Mouse (Mus musculus) MEL (cell line): ENCODE measurements around the gene Ube2z. TPM values are rescaled to one million over a fixed set of nuclear protein-coding genes. Genes with fewer than 3 reads are reported as not detected.

Experiments
- DNase-seq: peaks from one replicate; pipeline ENCODE4 v3.0.0; 2011; ENCODE audit warnings: low read depth, low spot score
- H3K27ac ChIP-seq: 2 replicates; pipeline ENCODE4 v1.5.1; 2012; ENCODE audit warnings: low read depth, mild to moderate bottlenecking, control low read depth, low read length, moderate library complexity; ENCODE audit not compliant: control insufficient read depth
- H3K27me3 ChIP-seq, 2 experiments: fragments of 150-350 bp in 1 of 2; sonication (generic) in 1 of 2; 2 replicates each; pipeline ENCODE4 v1.6.1; 2012; ENCODE audit warnings: low read length in 2 of 2, mild to moderate bottlenecking in 2 of 2, improper control_type of control experiment in 1 of 2, moderate library complexity in 1 of 2; ENCODE audit not compliant: insufficient read depth in 2 of 2, control insufficient read depth in 1 of 2
- H3K36me3 ChIP-seq, 2 experiments: 2 replicates each; pipeline ENCODE4 v1.6.1; 2012 to 2014; ENCODE audit warnings: low read length in 2 of 2, improper control_type of control experiment in 1 of 2, inconsistent platforms in 1 of 2, mild to moderate bottlenecking in 1 of 2; ENCODE audit not compliant: insufficient read depth in 2 of 2, control insufficient read depth in 1 of 2
- H3K4me1 ChIP-seq, 2 experiments: fragments of 150-350 bp in 1 of 2; sonication (generic) in 1 of 2; 2 replicates each; pipeline ENCODE4 v1.6.1; 2012; ENCODE audit warnings: low read length in 2 of 2, improper control_type of control experiment in 1 of 2, mild to moderate bottlenecking in 1 of 2; ENCODE audit not compliant: insufficient read depth in 2 of 2, control insufficient read depth in 1 of 2
- H3K4me3 ChIP-seq, 2 experiments: fragments of 150-350 bp in 1 of 2; sonication (generic) in 1 of 2; 2 replicates each; pipeline ENCODE4 v1.5.1; 2012; ENCODE audit warnings: low read depth in 2 of 2, low read length in 2 of 2, mild to moderate bottlenecking in 2 of 2, moderate library complexity in 2 of 2, control low read depth in 1 of 2, improper control_type of control experiment in 1 of 2; ENCODE audit not compliant: control insufficient read depth in 1 of 2, insufficient read depth in 1 of 2
- H3K79me2 ChIP-seq: 2 replicates; pipeline ENCODE4 v1.6.1; 2012; ENCODE audit warnings: mild to moderate bottlenecking, low read length, moderate library complexity; ENCODE audit not compliant: control insufficient read depth, poor library complexity, insufficient read depth
- H3K9ac ChIP-seq: 2 replicates; pipeline ENCODE4 v1.6.1; 2012; ENCODE audit warnings: low read depth, mild to moderate bottlenecking, control low read depth, low read length, moderate library complexity; ENCODE audit not compliant: control insufficient read depth, poor library complexity, severe bottlenecking
- H3K9me3 ChIP-seq: fragments of 150-350 bp; sonication (generic); replicated peaks from 2 replicates; pipeline ENCODE4 v1.6.1; 2012; ENCODE audit warnings: mild to moderate bottlenecking, low read length, improper control_type of control experiment, moderate library complexity; ENCODE audit not compliant: insufficient read depth
- BHLHE40 ChIP-seq: IDR thresholded peaks from 2 replicates; pipeline ENCODE4 v1.6.1; 2012; ENCODE audit warnings: low read depth, mild to moderate bottlenecking, inconsistent platforms, low read length, improper control_type of control experiment, borderline replicate concordance
- CHD1 ChIP-seq: IDR thresholded peaks from 2 replicates; pipeline ENCODE4 v1.6.1; 2012; ENCODE audit warnings: low read depth, mild to moderate bottlenecking, inconsistent platforms, low read length, improper control_type of control experiment
- CHD2 ChIP-seq: IDR thresholded peaks from 2 replicates; pipeline ENCODE4 v1.6.1; 2011; ENCODE audit warnings: low read length, improper control_type of control experiment
- CTCF ChIP-seq, 3 experiments: IDR thresholded peaks in 2 of 3; conservative IDR thresholded peaks in 1 of 3; 2 replicates each; pipeline ENCODE4 v1.5.1; 2011 to 2012; ENCODE audit warnings: low read length in 3 of 3, low read depth in 2 of 3, mild to moderate bottlenecking in 2 of 3, improper control_type of control experiment in 1 of 3, inconsistent platforms in 1 of 3, mixed read lengths in 1 of 3, moderate library complexity in 1 of 3; ENCODE audit not compliant: control insufficient read depth in 1 of 3, insufficient read depth in 1 of 3, poor library complexity in 1 of 3, severe bottlenecking in 1 of 3
- E2F4 ChIP-seq: IDR thresholded peaks from 2 replicates; pipeline ENCODE4 v1.6.1; 2011; ENCODE audit warnings: low read depth, low read length, improper control_type of control experiment, borderline replicate concordance
- ELF1 ChIP-seq: IDR thresholded peaks from 2 replicates; pipeline ENCODE4 v1.6.1; 2014; ENCODE audit warnings: low read depth, mild to moderate bottlenecking, inconsistent platforms, low read length, improper control_type of control experiment, moderate library complexity
- ETS1 ChIP-seq: IDR thresholded peaks from 2 replicates; pipeline ENCODE4 v1.6.1; 2012; ENCODE audit warnings: low read depth, mild to moderate bottlenecking, inconsistent platforms, low read length, improper control_type of control experiment, moderate library complexity
- HCFC1 ChIP-seq: IDR thresholded peaks from 2 replicates; pipeline ENCODE4 v1.6.1; 2012; ENCODE audit warnings: low read depth, mild to moderate bottlenecking, inconsistent platforms, low read length, improper control_type of control experiment, moderate library complexity
- JUND ChIP-seq: IDR thresholded peaks from 2 replicates; pipeline ENCODE4 v1.6.1; 2011; ENCODE audit warnings: low read depth, mild to moderate bottlenecking, improper control_type of control experiment, low read length
- KAT2A ChIP-seq: conservative IDR thresholded peaks from 2 replicates; pipeline ENCODE4 v1.6.1; 2012; ENCODE audit warnings: low read depth, low read length, improper control_type of control experiment, inconsistent platforms
- MAX ChIP-seq: IDR thresholded peaks from 2 replicates; pipeline ENCODE4 v1.6.1; 2011; ENCODE audit warnings: low read length, improper control_type of control experiment
- MEF2A ChIP-seq: IDR thresholded peaks from 2 replicates; pipeline ENCODE4 v1.6.1; 2014; ENCODE audit warnings: low read depth, mild to moderate bottlenecking, inconsistent platforms, low read length, improper control_type of control experiment; ENCODE audit not compliant: poor library complexity, insufficient replicate concordance, severe bottlenecking; ENCODE audit errors: extremely low read depth
- MXI1 ChIP-seq: IDR thresholded peaks from 2 replicates; pipeline ENCODE4 v1.6.1; 2011; ENCODE audit warnings: mild to moderate bottlenecking, low read depth, low read length, improper control_type of control experiment
- MYB ChIP-seq: IDR thresholded peaks from 2 replicates; pipeline ENCODE4 v1.6.1; 2011; ENCODE audit warnings: mild to moderate bottlenecking, low read depth, low read length, improper control_type of control experiment
- MYC ChIP-seq: IDR thresholded peaks from 2 replicates; pipeline ENCODE4 v1.6.1; 2011; ENCODE audit warnings: low read depth, mild to moderate bottlenecking, low read length, improper control_type of control experiment, moderate library complexity
- NELFE ChIP-seq: IDR thresholded peaks from 2 replicates; pipeline ENCODE4 v1.6.1; 2011; ENCODE audit warnings: low read depth, low read length, improper control_type of control experiment
- NRF1 ChIP-seq: IDR thresholded peaks from 2 replicates; pipeline ENCODE4 v1.6.1; 2014; ENCODE audit warnings: low read depth, mild to moderate bottlenecking, inconsistent platforms, low read length, improper control_type of control experiment, moderate library complexity; ENCODE audit not compliant: poor library complexity, insufficient read depth, severe bottlenecking
- POLR2A ChIP-seq, 2 experiments: IDR thresholded peaks; 2 replicates each; pipeline ENCODE4 v1.6.1; 2011 to 2012; ENCODE audit warnings: low read length in 2 of 2, mild to moderate bottlenecking in 2 of 2, control low read depth in 1 of 2, improper control_type of control experiment in 1 of 2, low read depth in 1 of 2, moderate library complexity in 1 of 2; ENCODE audit not compliant: control insufficient read depth in 1 of 2, insufficient read depth in 1 of 2, poor library complexity in 1 of 2
- RAD21 ChIP-seq: IDR thresholded peaks from 2 replicates; pipeline ENCODE4 v1.6.1; 2011; ENCODE audit warnings: mild to moderate bottlenecking, low read depth, low read length, improper control_type of control experiment
- RCOR1 ChIP-seq: IDR thresholded peaks from 2 replicates; pipeline ENCODE4 v1.6.1; 2012; ENCODE audit warnings: low read depth, mild to moderate bottlenecking, inconsistent platforms, low read length, improper control_type of control experiment
- SIN3A ChIP-seq: IDR thresholded peaks from 2 replicates; pipeline ENCODE4 v1.6.1; 2012; ENCODE audit warnings: low read length, improper control_type of control experiment, inconsistent platforms
- SMC3 ChIP-seq: IDR thresholded peaks from 2 replicates; pipeline ENCODE4 v1.6.1; 2011; ENCODE audit warnings: low read depth, low read length, improper control_type of control experiment
- TBP ChIP-seq: IDR thresholded peaks from 2 replicates; pipeline ENCODE4 v1.8.0; 2011; ENCODE audit warnings: low read depth, low read length, improper control_type of control experiment
- TCF12 ChIP-seq: IDR thresholded peaks from 2 replicates; pipeline ENCODE4 v1.6.1; 2014; ENCODE audit warnings: low read depth, mild to moderate bottlenecking, inconsistent platforms, low read length, improper control_type of control experiment, moderate library complexity
- ZC3H11A ChIP-seq: IDR thresholded peaks from 2 replicates; pipeline ENCODE4 v1.6.1; 2012; ENCODE audit warnings: low read depth, mild to moderate bottlenecking, inconsistent platforms, low read length, improper control_type of control experiment
- ZKSCAN1 ChIP-seq: IDR thresholded peaks from 2 replicates; pipeline ENCODE4 v1.6.1; 2012; ENCODE audit warnings: low read depth, mild to moderate bottlenecking, inconsistent platforms, low read length, improper control_type of control experiment, moderate library complexity
- ZMIZ1 ChIP-seq: IDR thresholded peaks from 2 replicates; pipeline ENCODE4 v1.6.1; 2012; ENCODE audit warnings: low read depth, mild to moderate bottlenecking, inconsistent platforms, low read length, improper control_type of control experiment, moderate library complexity
- polyA plus RNA-seq, 2 experiments: library from polyadenylated mRNA; stranded (reverse) in 1 of 2; unstranded in 1 of 2; fragments of >175 nt in 1 of 2; fragments of >200 nt in 1 of 2; gene quantifications; 2 replicates each; pipeline versions ENCODE4 v1.2.1 to v1.2.4; 2012; ENCODE audit warnings: low replicate concordance in 2 of 2, low read depth in 1 of 2; ENCODE audit not compliant: insufficient read length in 2 of 2, insufficient read depth in 1 of 2, missing spikeins in 1 of 2
- total RNA-seq: library from RNA; depleted of rRNA; stranded (reverse); fragments of 300-350 nt; gene quantifications from 2 replicates; pipeline ENCODE4 v1.2.3, GENCODE M21; 2012

Ube2z gene
- total and polyA plus RNA-seq, 3 experiments: 56.8 to 58.5 TPM; not detected in 1

- no peaks in the 10 kb centered on the region for H3K9me3 ChIP-seq
- peak overlapping the region; percentile 73 for H3K27ac ChIP-seq
- no peak for DNase-seq
- no peak for TF ChIP-seq ZMIZ1
- TF ChIP-seq MYC: no peak; the same call in 1 of the 2 replicates
- TF ChIP-seq ZKSCAN1: 0 out of 2 replicates have a peak, but pooled peaks have one; percentile 21
- no peak for TF ChIP-seq BHLHE40
- TF ChIP-seq KAT2A: no peak; the same call in 1 of the 2 replicates
- TF ChIP-seq RCOR1: no peak
- no peak for TF ChIP-seq JUND
- peak; percentile 79; the same call in 1 of the 2 replicates for TF ChIP-seq NELFE
- 0 out of 2 replicates have a peak, but pooled peaks have one; percentile 14 for TF ChIP-seq ETS1
- no peak for TF ChIP-seq E2F4
- no peak for TF ChIP-seq TBP
- peak; percentile 87; the same call in 1 of the 2 replicates for TF ChIP-seq CHD1
- TF ChIP-seq SMC3: no peak
- TF ChIP-seq RAD21: no peak
- TF ChIP-seq TCF12: no peak
- TF ChIP-seq ZC3H11A: no peak
- peaks cover 5 to 25% of the 10 kb centered on the region in 2 experiments for H3K36me3 ChIP-seq
- peaks cover 0 to 25% of the 10 kb centered on the region in 2 experiments; a peak in 3 of 4 replicates for H3K4me1 ChIP-seq
- peak overlapping the region; percentile 63 to 65 for H3K4me3 ChIP-seq
- H3K9ac ChIP-seq: peak overlapping the region; percentile 77
- no peaks in the 10 kb centered on the region for H3K27me3 ChIP-seq
- peaks cover 24% of the 10 kb centered on the region for H3K79me2 ChIP-seq
Observed at GRCm38 (mm10) chr11:96076221-96077105, 11.3 kb upstream of the Ube2z start.

GRCm38 (mm10) chr11:96075509-96076220 is 10.5 kb upstream of the Ube2z start, which contains the start of gene Atp5g1:
Gene Atp5g1 (minus strand): TSS chr11:96075670.
- Histone ChIP-seq H3K79me2 (peaks cover 24% of the 10 kb centered on the region), H3K27ac (peak within 1 kb of the TSS; percentile 73), H3K9me3 (no peaks in the 10 kb centered on the region), H3K36me3 (peaks cover 9 to 31% of the 10 kb centered on the region in 2 experiments), H3K4me3 (peak within 1 kb of the TSS; percentile 63 to 83), H3K9ac (peak within 1 kb of the TSS; percentile 81), H3K4me1 (peaks cover 0 to 25% of the 10 kb centered on the region in 2 experiments; a peak in 3 of 4 replicates), H3K27me3 (no peaks in the 10 kb centered on the region)
- DNase-seq: peak; percentile 100
- TF ChIP-seq MAX (peak; percentile 98), POLR2A (IDR thresholded peaks at IDR 0.05; ENCODE audit: control insufficient read depth in 1 of 2, insufficient read depth in 1 of 2, low read depth in 1 of 2, low read length in 2 of 2, poor library complexity in 1 of 2) (peak; percentile 96 to 98), HCFC1 (peak; percentile 96), MEF2A (no peak), ZKSCAN1 (no peak), E2F4 (no peak), ZC3H11A (no peak), CHD1 (no peak; the same call in 1 of the 2 replicates), MYB (no peak), MXI1 (peak; percentile 99), SIN3A (peak; percentile 94), NRF1 (0 out of 2 replicates have a peak, but pooled peaks have one; percentile 40), CTCF (IDR thresholded peaks at IDR 0.05 in 2 of 3, conservative IDR thresholded peaks at IDR 0.05 in 1 of 3; ENCODE audit: control insufficient read depth in 1 of 3, insufficient read depth in 1 of 3, low read depth in 2 of 3, low read length in 3 of 3, poor library complexity in 1 of 3, severe bottlenecking in 1 of 3) (no peak), ZMIZ1 (peak; percentile 92), MYC (peak; percentile 98), CHD2 (peak; percentile 94), ELF1 (peak; percentile 91), TBP (peak; percentile 91)
